Mouse (Mus musculus) kidney, postnatal 25 days (tissue): ENCODE results near the gene Sel1l3.

Experiments used
- DNase-seq, 2 experiments: peaks; one replicate each; pipeline ENCODE4 v3.0.0; 2021; ENCODE audit warnings: mixed read lengths in 2 of 2

Sel1l3 gene

GRCm38 (mm10) chr5:53140158-53140927 is 73.4 kb downstream of the Sel1l3 start:
- no peak for DNase-seq

DNA sequence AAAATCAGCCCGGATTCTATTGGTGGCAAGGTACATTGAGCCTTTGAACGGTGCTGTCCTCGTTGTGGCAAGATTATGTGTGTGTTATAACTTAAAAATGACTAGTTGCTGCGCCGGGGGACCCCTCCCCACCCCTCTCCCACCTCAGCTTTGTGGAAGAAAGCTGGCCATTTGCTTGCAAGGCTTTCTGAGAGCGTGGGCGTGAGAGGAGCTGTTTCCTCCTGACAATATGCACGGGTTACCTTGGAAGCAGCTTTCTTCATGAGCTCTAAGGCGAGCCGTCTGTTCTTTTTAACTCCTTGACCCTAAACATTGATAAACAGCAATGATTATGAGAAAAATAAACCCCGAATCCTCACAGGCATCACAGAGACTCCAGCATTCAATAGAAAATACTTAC is 74.2 kb downstream of the Sel1l3 start:
- no peak for DNase-seq

GRCm38 (mm10) chr5:53139140-53139539 is 74.6 kb downstream of the Sel1l3 start:
- DNase-seq, result no peak

- no peak for DNase-seq
These were observed 75.7 kb downstream of the Sel1l3 start for GRCm38 (mm10) chr5:53138025-53138424.

DNA sequence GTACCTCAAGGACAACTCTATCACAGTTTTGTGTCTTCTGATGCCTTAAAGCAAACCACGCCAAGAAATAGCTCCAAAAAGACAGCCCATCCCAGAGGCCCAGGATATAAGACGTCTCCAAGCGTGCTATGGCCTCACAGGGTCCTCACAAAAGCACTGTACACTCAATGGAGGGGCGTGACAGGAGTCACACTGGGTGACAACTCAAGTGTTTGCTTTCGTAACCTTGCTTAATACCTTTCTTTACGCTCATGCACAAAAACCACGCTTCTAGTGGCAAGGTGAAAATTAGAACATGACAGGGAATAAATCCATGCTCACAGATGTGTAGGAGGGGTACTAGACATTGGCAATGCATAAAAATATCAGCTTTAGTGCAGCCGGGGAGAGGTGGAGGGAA is 77.7 kb downstream of the Sel1l3 start:
- no peak for DNase-seq

DNA sequence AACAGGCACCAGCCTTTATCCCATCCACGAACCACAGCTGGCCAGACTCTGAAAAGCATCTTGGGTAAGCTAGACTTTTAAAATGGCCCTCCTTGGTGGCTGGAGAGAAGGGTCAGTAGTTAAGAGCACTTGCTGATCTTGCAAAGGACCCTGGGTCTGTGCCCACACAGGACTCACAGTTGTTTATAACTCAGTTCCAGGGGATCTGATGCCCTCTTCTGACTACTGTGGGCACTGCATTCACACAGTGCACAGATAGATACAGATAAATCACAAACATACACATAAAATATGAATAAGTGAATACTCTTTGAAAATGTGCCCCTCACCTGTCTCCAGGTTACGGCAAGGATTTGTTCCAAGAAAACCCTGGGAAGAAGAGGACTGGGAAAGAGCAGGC is 79.7 kb downstream of the Sel1l3 start:
- peak in 1 of 2 experiments; percentile 29 for DNase-seq

GRCm38 (mm10) chr5:53124701-53125100 is 89.0 kb downstream of the Sel1l3 start:
- no peak for DNase-seq

DNA sequence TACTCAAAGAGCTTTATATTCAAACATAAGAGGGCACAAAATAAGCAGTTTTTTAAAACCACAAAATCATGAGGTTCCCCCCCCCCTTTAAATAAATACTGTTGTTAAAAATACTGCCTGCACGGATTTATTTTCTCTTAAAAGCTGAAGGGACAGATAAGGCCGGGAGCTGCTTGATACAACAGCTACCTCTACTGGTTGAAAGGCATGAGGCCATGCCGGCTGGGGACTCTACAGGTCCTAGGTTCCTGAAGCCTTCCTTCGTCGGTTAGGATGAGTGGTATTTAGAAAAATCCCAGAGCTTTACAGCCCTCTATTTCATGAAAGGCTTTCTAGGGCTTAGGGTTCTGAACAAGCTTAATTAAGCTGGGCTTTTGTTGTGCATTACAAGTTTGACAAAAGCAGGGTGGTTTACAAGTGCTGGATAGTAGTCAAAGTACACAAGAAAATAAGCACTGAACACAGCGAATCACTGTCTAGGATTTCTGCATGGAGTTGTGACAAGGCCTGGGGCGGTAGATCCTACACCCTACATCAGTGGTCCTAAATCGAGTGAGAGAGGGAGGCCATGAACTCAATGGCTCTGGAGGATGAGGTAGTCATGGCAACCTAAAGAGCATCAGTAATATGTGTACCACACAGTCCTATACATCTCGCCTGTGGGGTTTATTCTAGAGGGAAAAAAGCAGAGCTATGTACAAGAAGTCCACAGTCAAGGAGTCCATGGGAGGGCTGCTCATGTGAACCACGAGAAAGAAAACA is 90.0 kb downstream of the Sel1l3 start:
- DNase-seq, result peak in 1 of 2 experiments; percentile 49

- DNase-seq, result no peak
These were observed 94.0 kb downstream of the Sel1l3 start for GRCm38 (mm10) chr5:53119689-53120088.

- DNase-seq, result no peak
These were observed 95.5 kb downstream of the Sel1l3 start for GRCm38 (mm10) chr5:53118212-53118611.

DNA sequence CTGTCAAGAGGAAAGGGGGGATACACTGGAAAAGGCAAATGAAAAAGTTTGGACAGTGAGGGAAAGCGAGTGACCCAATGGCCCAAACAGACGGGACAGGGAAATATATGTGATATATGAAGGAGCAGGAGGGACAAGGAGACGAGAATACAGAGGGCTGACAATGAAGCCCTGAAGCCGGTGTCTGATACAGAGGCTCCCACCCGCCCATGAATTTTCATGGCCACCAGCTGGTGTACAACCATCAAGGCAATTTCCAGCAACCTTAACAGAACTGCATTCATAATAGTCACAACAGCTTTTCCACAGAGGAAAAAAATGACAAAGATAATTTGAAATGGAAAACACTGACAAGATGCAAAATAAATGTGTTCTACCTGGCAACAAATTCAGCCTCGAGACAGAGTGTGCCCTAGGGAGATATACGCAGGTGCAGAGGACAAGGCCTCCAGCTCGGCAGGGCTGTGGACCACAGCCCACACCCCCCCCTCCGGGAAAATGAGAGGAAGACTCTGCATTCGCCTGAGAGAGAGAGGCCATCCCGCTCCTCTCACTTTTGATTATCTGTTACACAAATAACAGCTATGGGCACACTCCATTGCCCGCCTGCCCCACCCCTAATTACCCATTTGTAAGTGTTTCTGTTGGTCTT is 99.0 kb downstream of the Sel1l3 start:
- no peak for DNase-seq

DNA sequence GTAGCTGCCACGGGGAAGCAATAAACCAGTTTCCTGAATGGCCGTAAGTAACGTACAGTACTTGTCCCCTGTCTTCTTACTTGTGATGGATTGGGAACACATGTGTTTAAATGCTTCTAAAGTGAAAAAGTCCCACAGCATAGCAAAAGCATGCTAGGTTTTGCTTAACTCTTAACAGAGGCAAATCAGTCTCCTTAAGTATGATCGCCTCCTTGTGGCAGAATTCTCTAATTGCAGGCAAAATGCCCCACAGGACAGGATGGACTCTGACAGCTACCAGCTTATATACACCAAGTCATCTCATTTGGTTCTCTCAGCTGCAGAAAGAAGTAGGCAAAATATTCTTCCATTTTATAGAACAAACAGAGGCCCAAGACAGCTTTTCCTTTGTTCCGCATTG is 100.8 kb downstream of the Sel1l3 start:
- DNase-seq, result no peak

GRCm38 (mm10) chr5:53111036-53111435 is 102.7 kb downstream of the Sel1l3 start:
- peak; percentile 60 to 62 for DNase-seq

DNA sequence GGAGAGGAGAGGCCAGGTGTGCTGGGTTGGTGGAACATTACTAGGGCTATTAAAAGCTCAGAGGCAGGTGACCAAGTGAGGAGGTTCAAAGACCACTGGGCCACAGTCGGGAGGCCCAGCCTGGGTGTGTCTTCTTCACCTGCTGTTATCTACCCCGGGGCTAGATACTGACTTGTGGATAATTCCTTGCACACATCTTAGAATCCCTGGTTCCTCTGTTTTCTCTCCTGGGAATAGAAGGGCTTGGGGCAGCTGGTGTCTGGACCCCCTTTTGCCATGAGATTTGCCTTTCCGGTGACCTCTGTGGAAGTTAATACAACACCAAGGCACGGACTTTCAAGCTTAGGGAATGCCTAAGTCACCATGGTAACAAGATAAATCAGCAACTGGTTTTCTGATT is 103.5 kb downstream of the Sel1l3 start:
- DNase-seq, result peak; percentile 52 to 77

GRCm38 (mm10) chr5:53108668-53109067 is 105.1 kb downstream of the Sel1l3 start:
- DNase-seq, result peak in 1 of 2 experiments; percentile 54

- DNase-seq, result peak; percentile 73 to 78
These were observed 105.7 kb downstream of the Sel1l3 start for GRCm38 (mm10) chr5:53108026-53108425.

DNA sequence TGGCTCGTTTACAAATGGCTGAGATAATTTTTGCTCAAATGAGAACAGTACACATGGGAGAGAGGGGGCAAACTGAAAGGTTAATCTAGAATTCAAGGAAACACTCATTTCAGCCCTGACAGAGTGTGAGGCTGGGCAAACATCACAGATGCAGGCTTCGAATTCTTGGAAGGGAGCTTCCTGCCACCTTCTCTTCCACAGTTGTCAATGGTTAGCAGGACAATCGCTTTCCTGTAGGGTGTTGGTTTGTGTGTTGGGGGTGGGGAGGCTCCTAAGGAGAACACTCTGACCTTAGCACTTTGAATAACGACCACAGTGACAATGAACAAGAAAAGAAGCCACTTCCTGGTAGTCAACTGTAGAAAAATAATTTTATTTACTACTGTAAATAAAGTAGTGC is 107.0 kb downstream of the Sel1l3 start:
- DNase-seq, result no peak

DNA sequence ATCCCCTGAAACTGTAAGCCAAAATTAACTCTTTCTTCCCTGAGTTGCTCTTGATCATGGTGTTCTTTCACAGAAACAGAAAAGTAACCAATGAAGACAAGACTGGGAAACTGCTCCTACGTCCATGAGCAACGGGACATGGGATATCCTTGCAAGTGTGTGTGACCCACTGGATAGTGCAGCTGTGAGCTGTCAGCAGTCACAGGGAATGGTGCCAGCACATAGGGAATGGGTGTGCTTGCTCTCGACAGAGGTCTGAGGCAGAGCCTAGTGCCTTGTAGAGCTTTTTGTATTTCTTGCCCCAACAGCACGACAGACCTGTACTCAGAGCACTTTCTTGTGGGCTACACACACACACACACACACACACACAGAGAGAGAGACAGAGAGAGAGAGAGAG is 107.6 kb downstream of the Sel1l3 start:
- DNase-seq, result no peak

- DNase-seq, result peak; percentile 79 to 80
These were observed 108.0 kb downstream of the Sel1l3 start for GRCm38 (mm10) chr5:53105716-53106115.

GRCm38 (mm10) chr5:53104177-53104855 is 109.4 kb downstream of the Sel1l3 start:
- peak; percentile 69 to 83 for DNase-seq

DNA sequence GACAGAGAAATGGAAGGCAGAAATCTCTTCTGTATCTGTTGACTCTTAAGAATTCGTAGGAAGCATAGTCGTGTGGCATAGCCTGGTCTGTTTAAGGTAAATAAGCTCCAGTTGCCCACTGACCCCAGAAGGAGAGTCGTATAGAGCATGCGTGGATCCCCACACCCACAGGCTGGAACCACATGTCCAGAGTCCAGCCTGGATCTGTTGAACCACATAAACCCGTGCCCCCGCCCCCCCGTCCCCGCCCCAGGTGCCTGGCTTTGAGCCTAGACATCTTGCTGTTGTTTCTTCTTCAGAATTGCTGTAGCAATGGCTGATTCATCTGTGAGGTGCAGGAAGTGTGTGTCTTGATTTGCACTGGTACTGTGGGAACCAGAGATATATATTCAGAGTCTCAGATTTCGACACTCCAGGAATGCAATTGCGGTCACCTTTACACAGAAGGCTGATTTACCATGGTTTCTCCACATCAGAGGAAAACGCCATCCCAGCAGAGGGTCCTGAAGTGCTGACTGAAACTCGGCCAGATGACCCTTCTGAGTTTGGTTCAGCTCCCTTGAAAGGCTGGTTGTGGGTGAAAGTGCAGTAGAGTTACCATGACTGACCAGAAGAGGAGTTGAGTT is 111.8 kb downstream of the Sel1l3 start:
- peak; percentile 74 to 90 for DNase-seq

- no peak for DNase-seq
These were observed 122.4 kb downstream of the Sel1l3 start for GRCm38 (mm10) chr5:53091331-53091730.

- no peak for DNase-seq
These were observed 126.3 kb downstream of the Sel1l3 start for GRCm38 (mm10) chr5:53087452-53087851.
